Mouse (Mus musculus) fat pad, adult 2 months (tissue): Measurements from ENCODE around the gene Gpr6.

Experiments
- DNase-seq: peaks from one replicate; pipeline ENCODE4 v3.0.0-alpha.2; 2011; ENCODE audit warnings: low read depth, low spot score; ENCODE audit errors: extremely low read depth

Gene Gpr6

GRCm38 (mm10) chr10:41072116-41072515 is at the start of gene Gpr6:
Gpr6 (minus strand) TSS chr10:41072285.
- DNase-seq = no peak

- DNase-seq = no peak
Observed at GRCm38 (mm10) chr10:41100060-41100459, 28.0 kb upstream of the Gpr6 start.

GRCm38 (mm10) chr10:41098137-41098536 is 26.1 kb upstream of the Gpr6 start:
- DNase-seq = no peak

DNA sequence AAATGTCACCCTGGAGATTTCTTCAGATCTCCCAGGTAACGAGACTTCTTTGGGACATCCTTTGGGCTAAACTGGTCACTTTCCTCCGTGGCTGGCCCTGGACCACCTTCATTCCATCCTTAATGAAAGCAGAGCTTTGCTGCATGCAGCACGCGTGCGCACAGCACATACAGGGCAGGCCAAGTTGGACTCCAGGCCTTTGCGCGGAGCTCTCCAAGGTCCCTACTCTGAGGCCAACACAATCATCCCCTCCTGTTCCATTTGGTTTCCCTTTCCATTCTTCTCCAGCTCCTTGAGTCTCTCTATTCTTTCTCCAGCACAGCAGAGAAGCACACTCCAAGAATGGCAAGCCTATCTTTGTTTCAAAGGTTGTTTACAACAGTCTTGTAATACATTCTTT is 16.8 kb upstream of the Gpr6 start:
- DNase-seq = no peak

GRCm38 (mm10) chr10:41071696-41072095 is 389 bp downstream of the Gpr6 start:
- no peak for DNase-seq

DNA sequence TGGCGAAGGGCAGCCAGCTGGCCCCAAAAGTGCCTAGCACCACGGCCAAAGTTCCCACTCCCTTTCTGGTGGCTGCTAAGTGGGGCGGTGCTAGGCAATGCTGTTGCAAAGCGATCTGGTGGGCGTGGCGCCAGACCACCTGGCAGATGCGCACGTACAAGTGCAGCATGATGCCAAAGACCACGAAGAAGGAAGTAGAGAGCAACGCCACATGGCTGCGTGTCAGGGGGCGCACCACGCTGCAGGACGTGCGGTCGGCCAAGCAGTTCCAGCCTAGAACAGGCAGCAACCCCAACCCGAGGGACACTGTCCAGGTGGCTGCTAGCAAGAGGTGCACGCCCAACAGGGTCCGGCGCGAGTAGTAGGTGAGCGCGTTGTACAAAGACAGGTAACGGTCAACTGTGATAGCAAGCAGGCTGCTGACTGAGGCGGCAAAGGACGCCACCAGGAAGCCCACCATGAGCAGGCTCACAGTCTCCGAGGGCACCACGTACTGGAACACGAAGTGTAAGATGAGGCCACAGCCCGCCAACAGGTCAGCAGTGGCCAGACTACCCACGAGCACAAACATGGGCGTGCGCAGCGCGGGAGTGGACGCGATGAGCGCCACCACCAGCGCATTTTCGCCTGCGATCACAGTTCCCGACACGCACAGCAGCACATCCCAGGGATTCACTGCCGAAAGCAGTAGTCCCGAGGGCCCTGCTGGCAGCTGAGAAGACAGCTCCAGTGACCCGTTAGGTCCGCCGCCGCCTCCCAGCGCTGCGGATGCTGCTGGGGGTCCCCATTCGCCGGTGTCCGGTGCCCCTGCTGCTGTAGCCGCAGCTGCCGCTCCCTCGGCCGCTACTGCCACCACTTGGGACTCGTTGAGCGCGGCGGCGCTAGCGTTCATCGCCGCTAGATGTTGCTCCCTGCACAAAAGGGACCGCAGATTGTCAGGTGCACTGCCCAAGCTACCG is 1.1 kb downstream of the Gpr6 start:
- DNase-seq = no peak

- no peak for DNase-seq
Observed at GRCm38 (mm10) chr10:41060250-41060831, 11.7 kb downstream of the Gpr6 start.

DNA sequence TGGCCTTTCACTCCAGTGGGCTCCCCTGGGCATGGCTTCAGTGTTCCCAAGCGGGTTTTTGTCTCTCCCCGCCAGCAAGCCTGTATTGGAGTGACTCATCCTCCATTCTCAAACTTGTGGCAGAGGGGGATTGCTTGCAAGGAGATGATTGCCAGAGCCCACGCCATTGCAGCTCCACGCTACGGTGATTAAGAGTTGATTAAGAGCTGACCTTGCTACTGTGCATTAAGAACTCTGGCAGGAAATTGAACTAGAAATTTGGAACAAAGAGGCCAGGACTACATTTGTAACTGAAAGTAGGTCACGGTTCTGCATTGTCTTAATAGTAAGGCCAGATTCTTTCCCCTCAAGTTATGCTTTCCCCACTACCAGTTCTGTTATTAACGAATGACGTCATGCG is 16.5 kb downstream of the Gpr6 start:
- no peak for DNase-seq

GRCm38 (mm10) chr10:41054005-41054404 is 18.1 kb downstream of the Gpr6 start:
- no peak for DNase-seq

DNA sequence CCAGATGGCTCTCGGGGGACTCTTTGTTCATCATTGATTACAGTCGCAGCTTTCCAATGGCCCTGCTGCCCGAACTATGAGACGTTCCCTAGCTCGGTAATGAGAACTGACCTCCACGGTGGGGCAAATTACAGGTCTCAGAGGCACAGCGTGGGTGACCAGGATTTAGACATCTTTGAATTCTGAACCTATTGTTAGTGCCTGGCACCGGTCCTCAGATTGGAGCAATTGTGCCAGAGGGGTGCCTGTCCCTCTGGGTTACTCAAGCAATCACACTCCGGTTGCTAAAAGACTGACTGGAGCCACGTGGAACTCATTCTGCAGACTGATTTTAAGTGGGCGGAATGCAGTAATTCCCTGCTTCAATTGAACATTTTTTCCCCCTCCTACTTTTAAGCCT is 29.8 kb downstream of the Gpr6 start:
- DNase-seq = peak; percentile 34

DNA sequence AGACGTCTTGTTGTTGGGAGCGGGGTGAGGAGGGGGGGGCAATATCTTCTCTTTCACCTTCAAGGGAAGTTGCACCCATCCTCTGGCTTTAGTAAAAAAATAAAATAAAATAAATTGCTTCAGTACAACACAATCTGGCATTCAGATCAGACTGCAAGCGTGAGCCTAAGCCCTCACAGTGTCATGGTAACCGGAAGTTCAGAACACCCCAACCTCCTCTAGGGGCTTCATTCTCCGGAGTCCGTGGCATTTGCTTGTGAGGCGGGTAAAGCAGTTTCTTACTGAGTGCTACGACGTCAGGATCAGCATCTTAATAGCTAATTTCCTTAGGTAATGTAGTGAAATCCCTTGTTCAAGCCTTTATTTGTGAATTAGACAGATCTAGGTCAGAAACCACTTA is 30.6 kb downstream of the Gpr6 start:
- no peak for DNase-seq

- DNase-seq = no peak
Observed at GRCm38 (mm10) chr10:41040530-41041085, 31.5 kb downstream of the Gpr6 start.

- no peak for DNase-seq
Observed at GRCm38 (mm10) chr10:41038476-41038875, 33.6 kb downstream of the Gpr6 start.

- peak; percentile 42 for DNase-seq
Observed at GRCm38 (mm10) chr10:41037722-41038121, 34.4 kb downstream of the Gpr6 start.

GRCm38 (mm10) chr10:41032811-41033210 is 39.3 kb downstream of the Gpr6 start:
- DNase-seq = no peak

- no peak for DNase-seq
Observed at GRCm38 (mm10) chr10:41024860-41025259, 47.2 kb downstream of the Gpr6 start.

DNA sequence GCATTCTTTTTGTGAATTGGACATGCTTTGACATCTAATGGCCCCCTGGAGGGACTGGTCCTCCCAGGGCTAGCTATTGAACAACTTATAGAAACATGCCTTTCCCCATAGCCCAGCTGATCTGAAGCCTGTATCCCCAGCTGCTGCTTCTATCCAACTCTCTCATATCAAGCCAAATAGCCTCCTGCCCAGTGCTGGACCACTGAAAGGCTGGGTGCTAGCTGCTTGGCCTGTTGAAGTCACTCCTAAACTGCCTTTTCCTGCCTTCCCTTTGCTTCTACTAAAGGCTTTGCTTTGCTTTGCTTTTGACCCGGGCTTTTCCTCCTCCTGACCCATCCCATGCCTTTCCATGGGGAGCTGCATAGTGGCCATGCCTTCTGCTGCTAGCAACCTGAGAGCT is 47.7 kb downstream of the Gpr6 start:
- no peak for DNase-seq

GRCm38 (mm10) chr10:41022226-41022625 is 49.9 kb downstream of the Gpr6 start:
- DNase-seq = no peak
